Mouse (Mus musculus) midbrain, embryonic 15.5 days (tissue): ENCODE measurements around the gene Apoa2. TPM values are rescaled to one million over a fixed set of nuclear protein-coding genes. Genes with fewer than 3 reads are reported as not detected.

ENCODE experiments used
- ATAC-seq: fragments of 200-750 bp; cut with Nextera tagmentation; replicated peaks from 2 replicates; pipeline ENCODE4 v1.8.0; 2017; ENCODE audit warnings: moderate TSS enrichment
- H3K27ac ChIP-seq: fragments of 300-500 bp; sonication (generic); 2 replicates; pipeline ENCODE4 v1.5.1; 2015; ENCODE audit warnings: mild to moderate bottlenecking, inconsistent platforms
- H3K27me3 ChIP-seq: fragments of 300-500 bp; sonication (generic); replicated peaks from 2 replicates; pipeline ENCODE4 v1.6.1; 2015; ENCODE audit warnings: inconsistent platforms
- H3K36me3 ChIP-seq: fragments of 300-500 bp; sonication (generic); replicated peaks from 2 replicates; pipeline ENCODE4 v1.6.1; 2015; ENCODE audit warnings: inconsistent platforms
- H3K4me1 ChIP-seq: fragments of 300-500 bp; sonication (generic); 2 replicates; pipeline ENCODE4 v1.6.1; 2015; ENCODE audit warnings: inconsistent platforms
- H3K4me2 ChIP-seq: fragments of 300-500 bp; sonication (generic); 2 replicates; pipeline ENCODE4 v1.6.1; 2015; ENCODE audit warnings: inconsistent platforms, mild to moderate bottlenecking, moderate library complexity
- H3K4me3 ChIP-seq: fragments of 300-500 bp; sonication (generic); 2 replicates; pipeline ENCODE4 v1.5.1; 2015; ENCODE audit warnings: mild to moderate bottlenecking, inconsistent platforms
- H3K9ac ChIP-seq: fragments of 300-500 bp; sonication (generic); 2 replicates; pipeline ENCODE4 v1.6.1; 2015; ENCODE audit warnings: mild to moderate bottlenecking, inconsistent platforms
- H3K9me3 ChIP-seq: fragments of 300-500 bp; sonication (generic); 2 replicates; pipeline ENCODE4 v1.6.1; 2016; ENCODE audit warnings: inconsistent platforms
- WGBS: fragments of 180-500 bp; shearing (Covaris S2); methylation state at CpG from one replicate; pipeline ENCODE4 v1.1.7; 2015; ENCODE audit warnings: mixed read lengths; 5-methylcytosine and 5-hydroxymethylcytosine counted together
- polyA plus RNA-seq: library from polyadenylated mRNA; unstranded; fragments of >200 nt; fragmentation: Nextera tagmentation; extraction: Ambion mirVana; gene quantifications from 2 replicates; pipeline ENCODE4 v1.2.1, GENCODE M21; 2015

Apoa2 gene
- polyA plus RNA-seq, 1 experiment from 2014 or later = 3.4 TPM

GRCm38 (mm10) chr1:171271196-171271595 is 46.3 kb downstream of the Apoa2 start:
- Histone ChIP-seq H3K4me3 (peak overlapping the region; percentile 83), H3K4me1 (peaks cover 28% of the 10 kb centered on the region), H3K9me3 (no peaks in the 10 kb centered on the region), H3K36me3 (peaks cover 35% of the 10 kb centered on the region), H3K9ac (peak overlapping the region; percentile 88), H3K4me2 (peak overlapping the region; percentile 95), H3K27me3 (no peaks in the 10 kb centered on the region), H3K27ac (no peak overlapping the region)
- no peak for ATAC-seq
- WGBS = 61% methylated on average over 9 of the region's 9 CpGs

DNA sequence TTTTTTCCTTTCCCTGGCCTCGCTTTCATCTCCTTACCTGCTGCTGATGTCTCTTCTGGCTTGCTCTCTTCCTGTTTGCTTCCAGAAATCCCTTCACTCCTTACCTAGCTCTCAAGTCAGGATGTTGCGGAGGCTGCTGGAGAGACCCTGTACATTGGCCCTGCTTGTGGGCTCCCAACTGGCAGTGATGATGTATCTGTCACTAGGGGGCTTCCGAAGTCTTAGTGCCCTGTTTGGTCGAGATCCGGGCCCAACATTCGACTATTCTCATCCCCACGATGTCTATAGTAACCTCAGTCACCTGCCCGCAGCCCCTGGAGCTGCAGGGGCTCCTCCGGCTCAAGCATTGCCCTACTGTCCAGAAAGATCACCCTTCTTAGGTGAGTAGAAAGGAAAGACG is 46.8 kb downstream of the Apoa2 start:
- no peaks in the 10 kb centered on the region for H3K27me3 ChIP-seq
- peaks cover 38% of the 10 kb centered on the region for H3K36me3 ChIP-seq
- H3K9me3 ChIP-seq = no peaks in the 10 kb centered on the region
- H3K9ac ChIP-seq = no peak overlapping the region
- no peak overlapping the region for H3K27ac ChIP-seq
- ATAC-seq = no peak
- H3K4me1 ChIP-seq = peaks cover 28% of the 10 kb centered on the region
- H3K4me3 ChIP-seq = peak overlapping the region; percentile 83; the same call in 1 of the 2 replicates
- 70% methylated on average over 10 of the region's 10 CpGs for WGBS
- H3K4me2 ChIP-seq = peak overlapping the region; percentile 95

DNA sequence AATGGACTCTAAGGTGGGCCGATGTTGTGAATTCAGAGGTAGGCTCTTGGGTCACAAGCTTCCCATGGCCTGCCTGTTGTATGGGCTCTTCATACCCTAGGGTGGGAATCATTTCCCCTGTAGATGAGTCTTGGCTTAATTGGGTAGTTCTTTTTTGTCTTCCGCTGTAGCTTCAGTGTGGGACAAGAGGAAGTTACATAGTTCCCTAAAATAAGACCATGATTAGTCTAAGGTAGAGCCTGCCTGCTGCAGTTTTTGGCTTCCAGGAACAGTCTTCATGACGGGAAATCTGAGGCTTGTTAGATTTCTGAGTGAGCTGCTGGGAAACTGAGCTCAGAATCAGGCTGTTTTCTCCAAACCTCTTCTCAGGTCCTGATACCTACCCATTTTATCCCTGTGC is 47.2 kb downstream of the Apoa2 start:
- no peak overlapping the region for H3K27ac ChIP-seq
- peaks cover 28% of the 10 kb centered on the region for H3K4me1 ChIP-seq
- no peak overlapping the region for H3K9ac ChIP-seq
- no peak overlapping the region for H3K4me2 ChIP-seq
- peaks cover 41% of the 10 kb centered on the region for H3K36me3 ChIP-seq
- no peak for ATAC-seq
- WGBS = 97% methylated on average over 3 of the region's 3 CpGs
- H3K27me3 ChIP-seq = no peaks in the 10 kb centered on the region
- no peak overlapping the region for H3K4me3 ChIP-seq
- no peaks in the 10 kb centered on the region for H3K9me3 ChIP-seq

DNA sequence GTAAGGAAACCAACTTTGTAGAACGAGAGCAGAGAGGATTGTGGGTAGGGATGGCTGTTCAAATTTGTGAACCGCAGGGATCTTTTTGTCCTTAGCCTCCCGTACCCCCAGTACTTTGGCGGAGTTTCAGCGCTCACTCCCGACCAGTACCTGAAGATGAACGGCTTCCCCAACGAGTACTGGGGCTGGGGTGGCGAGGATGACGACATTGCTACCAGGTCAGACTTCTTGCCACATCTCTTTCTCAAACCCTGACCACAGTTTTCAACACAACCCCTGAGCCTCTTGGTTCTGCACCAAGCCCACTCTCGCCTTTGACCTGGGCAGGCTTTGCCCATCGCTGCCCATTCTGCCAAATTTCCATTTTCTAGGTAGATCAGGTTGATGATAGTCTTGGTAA is 49.3 kb downstream of the Apoa2 start:
- 95% methylated on average over 12 of the region's 12 CpGs for WGBS
- no peak for ATAC-seq
- Histone ChIP-seq H3K4me1 (peaks cover 28% of the 10 kb centered on the region), H3K27ac (no peak overlapping the region), H3K36me3 (peaks cover 45% of the 10 kb centered on the region), H3K9me3 (no peaks in the 10 kb centered on the region), H3K9ac (no peak overlapping the region), H3K4me3 (no peak overlapping the region), H3K27me3 (no peaks in the 10 kb centered on the region), H3K4me2 (no peak overlapping the region)

DNA sequence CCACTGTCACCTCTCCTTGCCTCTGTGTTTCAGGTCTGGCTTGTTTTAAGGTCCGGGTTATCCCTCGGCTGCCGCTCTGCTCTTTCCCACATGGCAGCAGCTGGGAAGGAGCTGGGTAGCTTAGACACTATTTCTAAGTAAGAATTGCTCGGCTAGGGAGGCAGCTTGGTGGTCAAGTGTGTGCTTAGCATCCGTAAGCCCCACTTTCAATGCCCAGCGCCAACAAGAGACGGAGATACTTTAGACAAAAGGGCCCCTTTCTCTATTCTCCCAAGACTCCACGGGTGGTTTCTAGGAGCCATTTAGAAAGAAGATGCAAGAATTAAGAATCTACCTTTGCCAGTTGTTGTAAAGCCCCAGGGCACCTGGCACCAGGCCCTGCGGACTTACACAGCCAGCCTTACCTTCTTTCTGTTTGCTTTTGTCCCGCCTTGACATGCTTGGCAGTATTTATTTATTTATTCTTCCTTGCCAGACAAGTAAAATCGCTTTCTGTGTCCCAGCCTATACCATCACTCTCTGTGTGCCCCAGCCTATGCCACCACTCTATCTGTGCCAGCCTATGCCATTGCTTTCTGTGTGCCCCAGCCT is 50.4 kb downstream of the Apoa2 start:
- H3K9ac ChIP-seq = no peak overlapping the region
- no peak overlapping the region for H3K4me2 ChIP-seq
- no peak for ATAC-seq
- H3K4me3 ChIP-seq = no peak overlapping the region
- H3K27ac ChIP-seq = no peak overlapping the region
- H3K9me3 ChIP-seq = no peaks in the 10 kb centered on the region
- peaks cover 45% of the 10 kb centered on the region for H3K36me3 ChIP-seq
- 82% methylated on average over 11 of the region's 11 CpGs for WGBS
- H3K4me1 ChIP-seq = peaks cover 30% of the 10 kb centered on the region
- H3K27me3 ChIP-seq = no peaks in the 10 kb centered on the region

Other genes with a start within 250 kb of the Apoa2 start
- gene Fcgr2b, start 248.5 kb upstream of the Apoa2 start, polyA plus RNA-seq = 1.8 and 1.9 TPM in 2 replicates
- gene Fcgr4, start 206.1 kb upstream of the Apoa2 start, polyA plus RNA-seq = 0.53 and 0.54 TPM in 2 replicates
- 10.7 and 11.7 TPM in 2 replicates for gene Fcgr3, start 160.1 kb upstream of the Apoa2 start, polyA plus RNA-seq
- 6.5 and 9.0 TPM in 2 replicates for gene Cfap126, start 111.1 kb upstream of the Apoa2 start, polyA plus RNA-seq
- gene Sdhc, start 74.5 kb upstream of the Apoa2 start, polyA plus RNA-seq = 286 and 289 TPM in 2 replicates
- 0.24 and 0.37 TPM in 2 replicates for gene Mpz, start 74.3 kb upstream of the Apoa2 start, polyA plus RNA-seq
- gene Pcp4l1, start 28.8 kb upstream of the Apoa2 start, polyA plus RNA-seq = 17.9 and 19.4 TPM in 2 replicates
- 0.23 and 0.34 TPM in 2 replicates for gene Nr1i3, start 11.1 kb upstream of the Apoa2 start, polyA plus RNA-seq
- 48.1 and 56.5 TPM in 2 replicates for gene Tomm40l, start 2.5 kb upstream of the Apoa2 start, polyA plus RNA-seq
- 27.3 and 33.2 TPM in 2 replicates for gene Fcer1g, start 9.3 kb downstream of the Apoa2 start, polyA plus RNA-seq
- 7.0 and 7.1 TPM in 2 replicates for gene Adamts4, start 25.4 kb downstream of the Apoa2 start, polyA plus RNA-seq
- 229 and 238 TPM in 2 replicates for gene Ndufs2, start 26.3 kb downstream of the Apoa2 start, polyA plus RNA-seq
- gene B4galt3, start 45.3 kb downstream of the Apoa2 start, polyA plus RNA-seq = 112 and 116 TPM in 2 replicates
- gene Ppox, start 56.1 kb downstream of the Apoa2 start, polyA plus RNA-seq = 48.7 and 56.2 TPM in 2 replicates
- 119 and 122 TPM in 2 replicates for gene Usp21, start 62.9 kb downstream of the Apoa2 start, polyA plus RNA-seq
- 99.7 and 102 TPM in 2 replicates for gene Ufc1, start 70.0 kb downstream of the Apoa2 start, polyA plus RNA-seq
- 52.9 and 53.5 TPM in 2 replicates for gene Dedd, start 104.1 kb downstream of the Apoa2 start, polyA plus RNA-seq
- 52.2 and 54.2 TPM in 2 replicates for gene Nit1, start 120.6 kb downstream of the Apoa2 start, polyA plus RNA-seq
- 146 and 150 TPM in 2 replicates for gene Pfdn2, start 120.6 kb downstream of the Apoa2 start, polyA plus RNA-seq
- gene Klhdc9, start 135.7 kb downstream of the Apoa2 start, polyA plus RNA-seq = 3.3 and 4.5 TPM in 2 replicates
- 3.1 and 3.6 TPM in 2 replicates for gene Nectin4, start 145.0 kb downstream of the Apoa2 start, polyA plus RNA-seq
- gene Arhgap30, start 163.9 kb downstream of the Apoa2 start, polyA plus RNA-seq = 0.66 and 0.87 TPM in 2 replicates
- gene Usf1, start 186.3 kb downstream of the Apoa2 start, polyA plus RNA-seq = 205 and 216 TPM in 2 replicates
- gene Tstd1, start 193.8 kb downstream of the Apoa2 start, polyA plus RNA-seq = 8.4 and 8.8 TPM in 2 replicates
- gene F11r, start 212.5 kb downstream of the Apoa2 start, polyA plus RNA-seq = 9.4 and 11.8 TPM in 2 replicates